Mouse (Mus musculus): ENCODE results near the gene Eif2s1. TPM values are rescaled to one million over a fixed set of nuclear protein-coding genes. Genes with fewer than 3 reads are reported as not detected.

Gene Eif2s1
- polyA plus RNA-seq (2014; fragmentation: Nextera tagmentation; extraction: Ambion mirVana) = 190 and 198 TPM in 2 replicates

GRCm38 (mm10) chr12:78861496-78862253 lies at the start of gene Eif2s1, which contains the start of gene Atp6v1d:
TSS of gene Eif2s1 (plus strand) at chr12:78861819.
TSS of gene Atp6v1d (minus strand) at chr12:78861638.
- Histone ChIP-seq H3K27me3 (ENCODE audit: control insufficient read depth, insufficient read depth, low read length) (no peaks in the 10 kb centered on the region), H3K4me2 (replicated peaks; ENCODE audit: low read depth, low read length) (peak within 1 kb of the TSS; percentile 83), H3K9ac (replicated peaks; ENCODE audit: low read depth, low read length) (peak within 1 kb of the TSS; percentile 95), H3K27ac (ENCODE audit: low read length) (peak within 1 kb of the TSS; percentile 89), H3K4me3 (ENCODE audit: low read depth, low read length) (peak within 1 kb of the TSS; percentile 88), H3K4me1 (ENCODE audit: control insufficient read depth, insufficient read depth, low read length) (peaks cover 3% of the 10 kb centered on the region; the same call in 1 of the 2 replicates), H3K9me3 (ENCODE audit: control insufficient read depth, low read depth, low read length) (no peaks in the 10 kb centered on the region), H3K36me3 (ENCODE audit: control insufficient read depth, insufficient read depth, low read length) (no peaks in the 10 kb centered on the region)
- under 1% methylated on average over 55 of the region's 55 CpGs for WGBS
- peak; percentile 100 for ATAC-seq (ENCODE audit: insufficient number of reproducible peaks, insufficient read depth, low FRiP score, low read depth)

- ATAC-seq (ENCODE audit: insufficient number of reproducible peaks, insufficient read depth, low FRiP score, low read depth) = no peak
- no peaks in the 10 kb centered on the region for H3K4me1 ChIP-seq (ENCODE audit: control insufficient read depth, insufficient read depth, low read length)
- no peaks in the 10 kb centered on the region for H3K9me3 ChIP-seq (ENCODE audit: control insufficient read depth, low read depth, low read length)
- H3K4me3 ChIP-seq (ENCODE audit: low read depth, low read length) = no peak overlapping the region
- H3K27ac ChIP-seq (ENCODE audit: low read length) = no peak overlapping the region
- H3K27me3 ChIP-seq (ENCODE audit: control insufficient read depth, insufficient read depth, low read length) = no peaks in the 10 kb centered on the region
- no peak overlapping the region for H3K9ac ChIP-seq (replicated peaks; ENCODE audit: low read depth, low read length)
- 0 out of 2 replicates have a peak, but pooled peaks cover 7% of the 10 kb centered on the region for H3K36me3 ChIP-seq (ENCODE audit: control insufficient read depth, insufficient read depth, low read length)
- H3K4me2 ChIP-seq (replicated peaks; ENCODE audit: low read depth, low read length) = no peak overlapping the region
Measured at GRCm38 (mm10) chr12:78814437-78814836, 47.2 kb upstream of the Eif2s1 start.

DNA sequence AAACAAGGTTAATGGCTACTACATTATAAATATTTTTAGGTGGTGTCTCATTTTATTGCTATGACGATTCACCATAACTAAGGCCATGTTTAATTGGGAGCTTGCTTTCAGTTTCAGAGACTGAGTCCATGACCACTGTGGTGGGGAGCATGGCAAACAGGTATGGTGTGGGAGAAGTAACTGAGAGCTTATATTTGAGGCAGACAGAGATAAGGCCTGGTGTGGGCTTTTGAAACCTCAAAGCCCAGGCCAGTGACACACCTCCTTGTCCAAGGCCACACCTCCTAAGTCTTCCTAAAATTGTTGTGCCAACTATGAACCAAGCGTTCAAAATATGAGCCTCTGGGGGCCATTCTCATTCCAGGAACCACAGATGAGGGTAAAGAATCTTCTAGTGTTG lies 27.1 kb upstream of the Eif2s1 start:
- H3K27me3 ChIP-seq (ENCODE audit: control insufficient read depth, insufficient read depth, low read length) = no peaks in the 10 kb centered on the region
- H3K27ac ChIP-seq (ENCODE audit: low read length) = no peak overlapping the region
- H3K4me3 ChIP-seq (ENCODE audit: low read depth, low read length) = no peak overlapping the region
- no peaks in the 10 kb centered on the region for H3K4me1 ChIP-seq (ENCODE audit: control insufficient read depth, insufficient read depth, low read length)
- H3K4me2 ChIP-seq (replicated peaks; ENCODE audit: low read depth, low read length) = no peak overlapping the region
- H3K9me3 ChIP-seq (ENCODE audit: control insufficient read depth, low read depth, low read length) = no peaks in the 10 kb centered on the region
- 86% methylated on average over 2 of the region's 2 CpGs for WGBS
- ATAC-seq (ENCODE audit: insufficient number of reproducible peaks, insufficient read depth, low FRiP score, low read depth) = no peak
- H3K9ac ChIP-seq (replicated peaks; ENCODE audit: low read depth, low read length) = no peak overlapping the region
- H3K36me3 ChIP-seq (ENCODE audit: control insufficient read depth, insufficient read depth, low read length) = peaks cover 22% of the 10 kb centered on the region

DNA sequence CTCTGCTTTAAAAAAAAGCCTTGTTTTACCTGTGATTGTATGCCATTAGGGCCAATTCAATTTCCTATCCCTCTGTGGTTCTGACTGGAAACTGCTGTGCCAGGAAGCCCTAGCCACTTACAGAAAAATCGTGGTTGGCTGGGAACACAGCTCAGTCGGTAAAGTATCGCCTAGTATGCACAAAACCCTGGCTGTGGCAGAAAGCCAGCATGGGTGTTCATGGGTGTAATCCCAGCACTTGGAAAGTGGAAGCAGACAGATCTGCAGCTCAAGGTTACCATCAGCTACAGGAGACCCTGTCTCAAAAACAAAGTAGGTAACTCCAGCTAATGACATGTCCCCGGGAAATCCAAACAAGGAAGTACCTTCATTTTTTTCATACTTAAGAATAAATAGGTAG lies 21.7 kb upstream of the Eif2s1 start:
- Histone ChIP-seq H3K9me3 (ENCODE audit: control insufficient read depth, low read depth, low read length) (no peaks in the 10 kb centered on the region), H3K27ac (ENCODE audit: low read length) (no peak overlapping the region), H3K4me1 (ENCODE audit: control insufficient read depth, insufficient read depth, low read length) (no peaks in the 10 kb centered on the region), H3K4me2 (replicated peaks; ENCODE audit: low read depth, low read length) (no peak overlapping the region), H3K27me3 (ENCODE audit: control insufficient read depth, insufficient read depth, low read length) (no peaks in the 10 kb centered on the region), H3K36me3 (ENCODE audit: control insufficient read depth, insufficient read depth, low read length) (peaks cover 34% of the 10 kb centered on the region), H3K4me3 (ENCODE audit: low read depth, low read length) (no peak overlapping the region), H3K9ac (replicated peaks; ENCODE audit: low read depth, low read length) (no peak overlapping the region)
- WGBS = 84% methylated on average over 4 of the region's 4 CpGs
- ATAC-seq (ENCODE audit: insufficient number of reproducible peaks, insufficient read depth, low FRiP score, low read depth) = no peak

- Histone ChIP-seq H3K4me2 (replicated peaks; ENCODE audit: low read depth, low read length) (no peak overlapping the region), H3K36me3 (ENCODE audit: control insufficient read depth, insufficient read depth, low read length) (peaks cover 29% of the 10 kb centered on the region), H3K27me3 (ENCODE audit: control insufficient read depth, insufficient read depth, low read length) (no peaks in the 10 kb centered on the region), H3K9me3 (ENCODE audit: control insufficient read depth, low read depth, low read length) (no peaks in the 10 kb centered on the region), H3K4me3 (ENCODE audit: low read depth, low read length) (no peak overlapping the region), H3K9ac (replicated peaks; ENCODE audit: low read depth, low read length) (no peak overlapping the region), H3K27ac (ENCODE audit: low read length) (no peak overlapping the region), H3K4me1 (ENCODE audit: control insufficient read depth, insufficient read depth, low read length) (no peaks in the 10 kb centered on the region)
- WGBS = 90% methylated on average over 1 of the region's 1 CpGs
- ATAC-seq (ENCODE audit: insufficient number of reproducible peaks, insufficient read depth, low FRiP score, low read depth) = no peak
Measured at GRCm38 (mm10) chr12:78842429-78842828, 19.2 kb upstream of the Eif2s1 start.

GRCm38 (mm10) chr12:78848246-78848645 lies 13.4 kb upstream of the Eif2s1 start:
- peaks cover 25% of the 10 kb centered on the region; the same call in 1 of the 2 replicates for H3K36me3 ChIP-seq (ENCODE audit: control insufficient read depth, insufficient read depth, low read length)
- no peaks in the 10 kb centered on the region for H3K27me3 ChIP-seq (ENCODE audit: control insufficient read depth, insufficient read depth, low read length)
- no peaks in the 10 kb centered on the region for H3K4me1 ChIP-seq (ENCODE audit: control insufficient read depth, insufficient read depth, low read length)
- no peaks in the 10 kb centered on the region for H3K9me3 ChIP-seq (ENCODE audit: control insufficient read depth, low read depth, low read length)
- ATAC-seq (ENCODE audit: insufficient number of reproducible peaks, insufficient read depth, low FRiP score, low read depth) = no peak
- H3K27ac ChIP-seq (ENCODE audit: low read length) = no peak overlapping the region
- H3K4me2 ChIP-seq (replicated peaks; ENCODE audit: low read depth, low read length) = no peak overlapping the region
- WGBS = 83% methylated on average over 4 of the region's 4 CpGs
- no peak overlapping the region for H3K9ac ChIP-seq (replicated peaks; ENCODE audit: low read depth, low read length)
- H3K4me3 ChIP-seq (ENCODE audit: low read depth, low read length) = no peak overlapping the region

DNA sequence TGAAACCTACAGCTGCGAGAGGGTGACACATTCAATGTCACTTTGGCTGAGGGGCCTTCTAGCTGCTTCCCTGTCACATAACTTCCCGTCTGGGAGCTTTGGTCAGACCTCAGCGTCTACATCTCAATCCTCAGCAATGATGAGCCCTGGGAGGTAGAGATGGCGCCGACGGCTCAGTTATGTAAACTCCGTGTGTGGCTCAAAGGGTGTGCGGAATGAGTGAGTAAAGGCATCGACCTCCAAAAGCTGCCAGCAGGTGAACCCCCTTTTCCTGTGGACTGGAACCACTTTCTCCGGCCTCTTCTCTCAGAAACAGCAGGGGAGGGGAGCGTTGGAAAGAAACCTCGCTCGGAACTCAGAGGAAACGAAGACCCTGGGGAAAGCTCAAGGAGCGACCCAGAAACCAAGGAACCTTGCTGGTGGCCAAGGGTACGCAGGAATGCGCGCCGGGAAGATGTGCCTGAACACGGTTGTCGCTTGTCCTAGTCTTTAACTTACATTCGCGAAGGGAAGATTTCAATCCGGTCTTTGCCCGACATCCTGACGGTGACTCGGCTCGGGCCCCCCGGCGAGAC lies 611 bp upstream of the Eif2s1 start:
- H3K36me3 ChIP-seq (ENCODE audit: control insufficient read depth, insufficient read depth, low read length) = no peaks in the 10 kb centered on the region; the same call in 1 of the 2 replicates
- under 1% methylated on average over 30 of the region's 30 CpGs for WGBS
- ATAC-seq (ENCODE audit: insufficient number of reproducible peaks, insufficient read depth, low FRiP score, low read depth) = 0 out of 2 replicates have a peak, but pooled peaks have one; percentile 4
- peaks cover 3% of the 10 kb centered on the region; the same call in 1 of the 2 replicates for H3K4me1 ChIP-seq (ENCODE audit: control insufficient read depth, insufficient read depth, low read length)
- peak overlapping the region; percentile 83 for H3K4me2 ChIP-seq (replicated peaks; ENCODE audit: low read depth, low read length)
- no peaks in the 10 kb centered on the region for H3K9me3 ChIP-seq (ENCODE audit: control insufficient read depth, low read depth, low read length)
- no peaks in the 10 kb centered on the region for H3K27me3 ChIP-seq (ENCODE audit: control insufficient read depth, insufficient read depth, low read length)
- H3K4me3 ChIP-seq (ENCODE audit: low read depth, low read length) = peak overlapping the region; percentile 88
- H3K27ac ChIP-seq (ENCODE audit: low read length) = peak overlapping the region; percentile 52; the same call in 1 of the 2 replicates
- peak overlapping the region; percentile 67 for H3K9ac ChIP-seq (replicated peaks; ENCODE audit: low read depth, low read length)

DNA sequence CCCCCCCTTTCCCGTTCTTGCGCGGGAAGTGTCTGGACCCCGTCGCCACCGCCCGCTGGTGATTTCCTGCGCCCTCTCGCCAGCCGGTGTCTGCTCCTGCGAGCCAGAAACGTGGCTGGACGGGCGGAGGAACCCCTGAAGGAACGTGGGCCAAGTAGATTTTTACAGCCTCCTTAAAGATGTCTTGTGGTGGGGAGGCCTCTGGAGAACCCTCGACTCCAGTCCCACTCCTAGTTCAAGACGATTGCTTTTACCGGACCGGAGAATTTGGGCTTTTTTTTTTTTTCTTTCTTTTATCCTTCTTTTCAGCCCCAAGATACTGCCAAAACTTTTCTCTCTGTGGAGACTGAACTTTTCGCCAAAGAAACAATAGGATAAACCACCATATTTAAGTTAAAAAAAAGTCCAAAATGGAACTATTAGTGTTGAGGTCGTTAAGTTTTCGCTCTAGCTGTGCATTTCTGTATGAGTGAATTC lies 673 bp downstream of the Eif2s1 start:
- peak overlapping the region; percentile 88 for H3K4me3 ChIP-seq (ENCODE audit: low read depth, low read length)
- H3K27me3 ChIP-seq (ENCODE audit: control insufficient read depth, insufficient read depth, low read length) = no peaks in the 10 kb centered on the region
- peak overlapping the region; percentile 72 for H3K4me2 ChIP-seq (replicated peaks; ENCODE audit: low read depth, low read length)
- WGBS = under 1% methylated on average over 22 of the region's 22 CpGs
- peaks cover 2% of the 10 kb centered on the region; the same call in 1 of the 2 replicates for H3K36me3 ChIP-seq (ENCODE audit: control insufficient read depth, insufficient read depth, low read length)
- no peak for ATAC-seq (ENCODE audit: insufficient number of reproducible peaks, insufficient read depth, low FRiP score, low read depth)
- H3K9ac ChIP-seq (replicated peaks; ENCODE audit: low read depth, low read length) = peak overlapping the region; percentile 95
- H3K27ac ChIP-seq (ENCODE audit: low read length) = peak overlapping the region; percentile 89
- peaks cover 3% of the 10 kb centered on the region; the same call in 1 of the 2 replicates for H3K4me1 ChIP-seq (ENCODE audit: control insufficient read depth, insufficient read depth, low read length)
- no peaks in the 10 kb centered on the region for H3K9me3 ChIP-seq (ENCODE audit: control insufficient read depth, low read depth, low read length)
